Mouse (Mus musculus): Measurements from ENCODE around the gene Ccdc110. TPM values are rescaled to one million over a fixed set of nuclear protein-coding genes. Genes with fewer than 3 reads are reported as not detected.

Ccdc110 gene
- polyA plus RNA-seq (2012; rRNA removed): 0.11 TPM in 2 replicates

DNA sequence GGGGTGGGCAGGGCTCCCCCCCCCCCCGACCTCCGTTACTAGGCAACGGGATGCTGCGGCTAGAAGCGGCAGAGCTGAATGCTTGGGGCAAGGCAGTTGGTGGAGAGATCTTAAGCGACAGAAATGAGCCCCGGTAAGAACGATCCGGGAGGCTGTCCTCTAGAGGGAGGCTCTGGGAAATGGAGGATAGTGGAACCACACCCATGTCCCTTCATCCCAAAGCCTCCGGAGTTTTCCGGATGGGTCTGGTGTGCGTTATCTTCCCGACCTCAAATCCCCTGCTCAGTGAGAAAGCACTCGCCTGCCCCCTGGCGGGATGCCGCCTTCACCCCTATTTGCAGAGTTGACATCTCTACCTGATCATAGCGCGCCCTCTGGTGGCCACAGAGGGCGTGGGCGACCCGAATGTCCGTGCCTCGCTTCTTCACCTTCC lies at the start of gene Ccdc110:
TSS of gene Ccdc110 (plus strand) at position 38 of the 433 bp plus-strand sequence.

DNA sequence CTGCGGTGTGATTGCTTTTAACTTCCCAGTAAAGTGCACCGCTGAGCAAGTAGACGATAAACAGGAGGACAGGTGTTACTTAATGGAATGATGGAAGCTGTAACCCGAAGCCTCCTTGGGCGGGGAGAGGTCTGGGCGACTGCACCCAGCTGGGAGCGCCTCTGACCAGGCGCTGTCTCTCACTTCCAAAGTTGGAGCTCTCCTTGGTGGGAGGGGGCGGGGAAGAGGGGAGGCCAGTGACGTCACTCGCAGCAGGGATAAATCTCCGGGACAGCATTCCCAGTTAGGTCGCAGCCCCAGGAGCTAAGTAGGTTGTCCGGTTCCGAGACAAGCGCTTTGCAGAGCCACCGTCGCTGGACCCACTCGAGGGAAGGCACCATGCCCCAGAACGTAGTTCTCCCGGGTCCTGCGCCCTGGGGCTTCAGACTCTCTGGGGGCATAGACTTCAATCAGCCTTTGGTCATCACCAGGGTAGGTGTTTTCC lies 49.2 kb upstream of the Ccdc110 start, which contains the start of gene Pdlim3:
TSS of gene Pdlim3 (plus strand) at position 260 of the 484 bp plus-strand sequence.

DNA sequence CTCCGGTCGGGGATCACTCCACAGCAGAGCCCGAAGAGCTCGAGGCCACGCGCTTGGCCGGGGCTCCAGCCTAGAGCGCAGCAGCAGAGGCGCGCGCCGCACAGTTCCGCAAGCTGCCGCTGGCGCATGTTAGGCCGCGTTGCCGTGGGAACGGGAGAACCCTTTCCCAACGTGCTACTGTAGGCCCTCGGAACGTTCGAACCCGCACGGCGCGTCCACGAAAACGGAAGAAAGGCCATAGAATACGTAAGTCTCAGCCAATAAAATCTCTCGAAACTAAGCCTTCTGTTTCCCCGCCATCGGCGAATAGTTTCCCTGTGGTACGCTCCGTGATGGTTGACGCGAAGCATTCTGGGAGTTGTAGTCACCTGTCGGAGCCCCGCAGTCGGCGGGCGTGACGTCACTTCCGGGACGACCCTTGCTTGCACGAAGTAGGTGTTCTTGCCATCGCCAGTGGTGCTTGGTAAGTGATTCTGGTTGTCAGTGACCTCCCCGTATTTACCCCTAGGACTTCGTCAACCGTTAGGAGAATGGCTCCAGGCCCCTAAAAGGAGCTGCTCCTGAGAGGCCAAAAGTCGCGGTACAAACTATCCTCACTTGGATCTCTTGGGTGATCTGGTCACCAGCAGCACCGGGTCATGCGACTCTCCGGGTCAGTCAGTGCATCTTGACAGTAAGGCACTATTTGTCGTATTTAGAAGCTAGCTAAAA lies 40.9 kb downstream of the Ccdc110 start, which contains the start of the genes 1700029J07Rik and Ufsp2:
TSS of gene 1700029J07Rik (minus strand) at position 127 of the 711 bp plus-strand sequence.
TSS of gene Ufsp2 (plus strand) at position 403 of the 711 bp plus-strand sequence.

Other genes with a start within 250 kb of the Ccdc110 start
- gene Pdlim3, start 49.2 kb upstream of the Ccdc110 start, polyA plus RNA-seq (2012; rRNA removed): 20.1 and 21.4 TPM in 2 replicates
- 4.1 and 4.6 TPM in 2 replicates for gene 1700029J07Rik, start 40.6 kb downstream of the Ccdc110 start, polyA plus RNA-seq (2012; rRNA removed)
- 31.7 and 45.2 TPM in 2 replicates for gene Ufsp2, start 40.9 kb downstream of the Ccdc110 start, polyA plus RNA-seq (2012; rRNA removed)
- gene Lrp2bp, start 64.7 kb downstream of the Ccdc110 start, polyA plus RNA-seq (2012; rRNA removed): 0.10 and 0.14 TPM in 2 replicates
- 12.9 and 18.6 TPM in 2 replicates for gene Ankrd37, start 71.1 kb downstream of the Ccdc110 start, polyA plus RNA-seq (2012; rRNA removed)
- gene Cfap97, start 217.2 kb downstream of the Ccdc110 start, polyA plus RNA-seq (2012; rRNA removed): 8.1 and 16.2 TPM in 2 replicates
- gene Snx25, start 217.5 kb downstream of the Ccdc110 start, polyA plus RNA-seq (2012; rRNA removed): 11.4 and 23.1 TPM in 2 replicates